Mouse (Mus musculus) fat pad, adult 2 months (tissue): ENCODE results near the gene Hadhb.
"Not testable (repeated sequence)": the region's sequence is repeated elsewhere in the genome, so short reads cannot be mapped to it uniquely, and the experiment has no call there.

ENCODE experiments used
- DNase-seq: peaks from one replicate; pipeline ENCODE4 v3.0.0-alpha.2; 2011; ENCODE audit warnings: low read depth, low spot score; ENCODE audit errors: extremely low read depth

The Hadhb gene

GRCm38 (mm10) chr5:30172931-30173692 is 18.1 kb downstream of the Hadhb start:
- DNase-seq: no peak

GRCm38 (mm10) chr5:30175811-30176210 is 20.8 kb downstream of the Hadhb start:
- no peak for DNase-seq

GRCm38 (mm10) chr5:30187687-30188485 is 32.8 kb downstream of the Hadhb start:
- no peak for DNase-seq

- no peak for DNase-seq
Observed at GRCm38 (mm10) chr5:30192452-30192851, 37.4 kb downstream of the Hadhb start.

- no peak for DNase-seq
Observed at GRCm38 (mm10) chr5:30195340-30195739, 40.3 kb downstream of the Hadhb start.

GRCm38 (mm10) chr5:30198257-30198656 is 43.2 kb downstream of the Hadhb start:
- no peak for DNase-seq

- DNase-seq: no peak
Observed at GRCm38 (mm10) chr5:30201521-30201920, 46.5 kb downstream of the Hadhb start.

GRCm38 (mm10) chr5:30202221-30202620 is 47.2 kb downstream of the Hadhb start:
- DNase-seq: no peak

- DNase-seq: no peak
Observed at GRCm38 (mm10) chr5:30203216-30203885, 48.3 kb downstream of the Hadhb start.

- no peak for DNase-seq
Observed at GRCm38 (mm10) chr5:30204441-30204840, 49.4 kb downstream of the Hadhb start.

- no peak for DNase-seq
Observed at GRCm38 (mm10) chr5:30205034-30205433, 50.0 kb downstream of the Hadhb start.

GRCm38 (mm10) chr5:30205493-30205892 is 50.4 kb downstream of the Hadhb start, which contains the start of gene Adgrf3:
Gene Adgrf3 (minus strand): TSS chr5:30205722.
- no peak for DNase-seq

- DNase-seq: no peak
Observed at GRCm38 (mm10) chr5:30207276-30207675, 52.2 kb downstream of the Hadhb start.

GRCm38 (mm10) chr5:30210758-30211157 is 55.7 kb downstream of the Hadhb start:
- not testable (repeated sequence) for DNase-seq

GRCm38 (mm10) chr5:30214889-30215288 is 59.8 kb downstream of the Hadhb start:
- no peak for DNase-seq

GRCm38 (mm10) chr5:30215970-30216369 is 60.9 kb downstream of the Hadhb start:
- DNase-seq: no peak

- peak; percentile 96 for DNase-seq
Observed at GRCm38 (mm10) chr5:30219715-30220114, 64.7 kb downstream of the Hadhb start.

GRCm38 (mm10) chr5:30220666-30221065 is 65.6 kb downstream of the Hadhb start:
- DNase-seq: no peak

GRCm38 (mm10) chr5:30222681-30223080 is 67.6 kb downstream of the Hadhb start:
- no peak for DNase-seq

- DNase-seq: no peak
Observed at GRCm38 (mm10) chr5:30230901-30231300, 75.9 kb downstream of the Hadhb start.

GRCm38 (mm10) chr5:30231891-30232270 is 76.8 kb downstream of the Hadhb start:
- no peak for DNase-seq
